9 mouse cellular contexts compared by ENCODE assay signal in the genomic region with DNA sequence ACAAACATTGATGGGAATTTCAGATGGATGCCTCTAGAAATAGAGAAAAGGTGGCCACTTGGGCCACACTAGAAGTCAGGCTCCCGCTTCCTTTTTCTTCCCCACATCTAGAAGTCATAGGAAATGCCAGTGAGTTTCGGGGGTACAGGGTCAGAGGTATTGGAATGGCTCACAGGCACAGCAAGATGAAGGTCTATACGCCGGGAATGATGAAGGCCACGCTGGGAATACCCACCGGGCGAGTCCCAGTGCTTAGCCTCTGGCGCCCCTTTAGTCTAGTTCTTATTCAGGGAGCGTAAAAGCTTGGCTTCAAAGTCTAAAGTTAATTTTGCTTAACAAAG. TPM values are rescaled to one million over a fixed set of nuclear protein-coding genes. Genes with fewer than 3 reads are reported as not detected.
DNase-seq lines count a peak whose midpoint lies in the region; ATAC-seq and TF ChIP-seq lines count a peak whose summit lies in the region.
"Had no signal": no experiment of that assay in that cellular context is flagged by ENCODE, and none has a peak within 500 bp of the region (broad histone marks: within the 10 kb centered on the region; RNA-seq: fewer than 3 reads in every experiment).

No protein-coding gene starts in this region.

- no peak for DNase-seq in liver, adult 2 months (ENCODE audit: extremely low read depth, low read depth, low spot score)
- no peak for DNase-seq in liver
- DNase-seq in adrenal gland, postnatal 14 days: no peak
- DNase-seq in urinary bladder, postnatal 25 days (ENCODE audit: low spot score): no peak
- DNase-seq in urinary bladder, adult 2 months (ENCODE audit: low spot score): no peak

- H3K27me3 ChIP-seq in liver, adult 2 months (ENCODE audit: control insufficient read depth, insufficient read depth, low read length): no peaks in the 10 kb centered on the region
- no peaks in the 10 kb centered on the region for H3K27me3 ChIP-seq in limb, embryonic 12.5 days
- H3K27me3 ChIP-seq in neural tube, embryonic 15.5 days (replicated peaks): no peaks in the 10 kb centered on the region

- no peak for TF ChIP-seq CTCF in liver, adult 2 months (IDR thresholded peaks at IDR 0.05; ENCODE audit: low read depth, low read length)
- no peak for TF ChIP-seq CTCF in embryonic fibroblast, embryonic 13.5 days (IDR thresholded peaks at IDR 0.05; ENCODE audit: borderline replicate concordance, insufficient read depth, low read length)

- H3K36me3 ChIP-seq in liver, adult 2 months (ENCODE audit: control insufficient read depth, insufficient read depth, low read length): no peaks in the 10 kb centered on the region
- H3K36me3 ChIP-seq in limb, embryonic 12.5 days: peaks cover 6% of the 10 kb centered on the region; the same call in 1 of the 2 replicates
- H3K36me3 ChIP-seq in neural tube, embryonic 15.5 days: 0 out of 2 replicates have a peak, but pooled peaks cover under 1% of the 10 kb centered on the region

- 0% methylated on average over 9 of the region's 9 CpGs for whole genome bisulfite sequencing in liver, adult 2 months
- under 1% methylated on average over 9 of the region's 9 CpGs for WGBS in limb, embryonic 12.5 days
- under 1% methylated on average over 9 of the region's 9 CpGs for WGBS in neural tube, embryonic 15.5 days

- H3K9ac ChIP-seq in liver, adult 2 months (ENCODE audit: low read depth, low read length): peak overlapping the region; percentile 80
- peak overlapping the region; percentile 85 for H3K9ac ChIP-seq in limb, embryonic 12.5 days (replicated peaks)
- H3K9ac ChIP-seq in neural tube, embryonic 15.5 days (replicated peaks): peak overlapping the region; percentile 91

- H3K4me3 ChIP-seq in liver, adult 2 months (ENCODE audit: insufficient read depth, low read depth, low read length): peak overlapping the region; percentile 63
- peak overlapping the region; percentile 71 for H3K4me3 ChIP-seq in embryonic fibroblast, embryonic 13.5 days (ENCODE audit: insufficient read depth, low read length)
- H3K4me3 ChIP-seq in limb, embryonic 12.5 days (replicated peaks): peak overlapping the region; percentile 55
- H3K4me3 ChIP-seq in neural tube, embryonic 15.5 days (replicated peaks): peak overlapping the region; percentile 62

- H3K4me2 ChIP-seq in limb, embryonic 12.5 days: peak overlapping the region; percentile 69
- peak overlapping the region; percentile 86 for H3K4me2 ChIP-seq in neural tube, embryonic 15.5 days

- H3K79me2 ChIP-seq in liver, adult 2 months (ENCODE audit: control insufficient read depth, insufficient read depth, low read length): peaks cover 3% of the 10 kb centered on the region; the same call in 1 of the 2 replicates

- TF ChIP-seq POLR2A in liver, adult 2 months (IDR thresholded peaks at IDR 0.05; ENCODE audit: extremely low read depth, insufficient read depth, low read length): no peak
- TF ChIP-seq POLR2A in embryonic fibroblast, embryonic 13.5 days (IDR thresholded peaks at IDR 0.05; ENCODE audit: low read depth, low read length): no peak

- H3K9me3 ChIP-seq in limb, embryonic 12.5 days: no peaks in the 10 kb centered on the region
- H3K9me3 ChIP-seq in neural tube, embryonic 15.5 days (replicated peaks): no peaks in the 10 kb centered on the region

- peaks cover 5% of the 10 kb centered on the region; the same call in 1 of the 2 replicates for H3K4me1 ChIP-seq in liver, adult 2 months (ENCODE audit: control insufficient read depth, insufficient read depth, low read length)
- H3K4me1 ChIP-seq in embryonic fibroblast, embryonic 13.5 days (ENCODE audit: control insufficient read depth, insufficient read depth, low read length): peaks cover 6% of the 10 kb centered on the region
- peaks cover 15% of the 10 kb centered on the region for H3K4me1 ChIP-seq in limb, embryonic 12.5 days (replicated peaks)
- peaks cover 20% of the 10 kb centered on the region for H3K4me1 ChIP-seq in neural tube, embryonic 15.5 days

- peak overlapping the region; percentile 95 for H3K27ac ChIP-seq in liver, adult 2 months (replicated peaks; ENCODE audit: insufficient read depth, low read depth, low read length)
- peak overlapping the region; percentile 91 for H3K27ac ChIP-seq in embryonic fibroblast, embryonic 13.5 days (ENCODE audit: insufficient read depth, low read length)
- H3K27ac ChIP-seq in limb, embryonic 12.5 days: peak overlapping the region; percentile 89
- H3K27ac ChIP-seq in neural tube, embryonic 15.5 days (replicated peaks): peak overlapping the region; percentile 99

- no peak; the same call in 1 of the 2 replicates for ATAC-seq in limb, embryonic 12.5 days (ENCODE audit: insufficient number of reproducible peaks, insufficient read depth, low FRiP score, low TSS enrichment, low read depth)
- ATAC-seq in neural tube, embryonic 15.5 days (ENCODE audit: low FRiP score): peak; percentile 63

RNA-seq across cellular contexts. Expression of a gene that starts 0.4 kb away (rescaled TPM):
- 9.1 and 11.8 TPM in 2 replicates for total RNA-seq in liver, adult 2 months (2014; rRNA removed)
- polyA plus RNA-seq in liver, adult 2 months (2012; rRNA removed): 12.7 and 20.3 TPM in 2 replicates
- polyA plus RNA-seq in embryonic fibroblast, embryonic 13.5 days (2011; ENCODE audit: insufficient read length, low read depth, missing spikeins): 10.2 and 14.2 TPM in 2 replicates
- polyA plus RNA-seq in limb, embryonic 12.5 days (2016; fragmentation: Nextera tagmentation; extraction: Ambion mirVana): 42.3 and 42.5 TPM in 2 replicates
- polyA plus RNA-seq in neural tube, embryonic 15.5 days (2015; fragmentation: Nextera tagmentation; extraction: Ambion mirVana): 17.4 and 20.7 TPM in 2 replicates
- 22.2 and 27.0 TPM in 2 replicates for total RNA-seq in adrenal gland, postnatal 14 days (2021)
- polyA plus RNA-seq in urinary bladder, adult 2 months (2012; rRNA removed): 27.9 and 31.7 TPM in 2 replicates

RNA-seq across cellular contexts. Expression of a gene that starts 4.2 kb away (rescaled TPM):
- total RNA-seq in liver, adult 2 months (2014; rRNA removed): not detected in 2 replicates
- polyA plus RNA-seq in liver, adult 2 months (2012; rRNA removed): not detected in 2 replicates
- 0.42 TPM in 1 of 2 replicates, not detected in the other for polyA plus RNA-seq in embryonic fibroblast, embryonic 13.5 days (2011; ENCODE audit: insufficient read length, low read depth, missing spikeins)
- 0.20 TPM in 2 replicates for polyA plus RNA-seq in limb, embryonic 12.5 days (2016; fragmentation: Nextera tagmentation; extraction: Ambion mirVana)
- 0.32 and 0.37 TPM in 2 replicates for polyA plus RNA-seq in neural tube, embryonic 15.5 days (2015; fragmentation: Nextera tagmentation; extraction: Ambion mirVana)
- 0.26 TPM in 1 of 2 replicates, not detected in the other for total RNA-seq in adrenal gland, postnatal 14 days (2021)
- 0.12 TPM in 1 of 2 replicates, not detected in the other for polyA plus RNA-seq in urinary bladder, adult 2 months (2012; rRNA removed)

RNA-seq across cellular contexts. Expression of a gene that starts 19.5 kb away (rescaled TPM):
- total RNA-seq in liver, adult 2 months (2014; rRNA removed): 89.5 and 107 TPM in 2 replicates
- 69.0 and 72.0 TPM in 2 replicates for polyA plus RNA-seq in liver, adult 2 months (2012; rRNA removed)
- polyA plus RNA-seq in embryonic fibroblast, embryonic 13.5 days (2011; ENCODE audit: insufficient read length, low read depth, missing spikeins): 121 and 145 TPM in 2 replicates
- polyA plus RNA-seq in limb, embryonic 12.5 days (2016; fragmentation: Nextera tagmentation; extraction: Ambion mirVana): 351 and 359 TPM in 2 replicates
- 201 and 221 TPM in 2 replicates for polyA plus RNA-seq in neural tube, embryonic 15.5 days (2015; fragmentation: Nextera tagmentation; extraction: Ambion mirVana)
- 150 and 152 TPM in 2 replicates for total RNA-seq in adrenal gland, postnatal 14 days (2021)
- 118 and 124 TPM in 2 replicates for polyA plus RNA-seq in urinary bladder, adult 2 months (2012; rRNA removed)

RNA-seq across cellular contexts. Expression of a gene that starts 32.4 kb away (rescaled TPM):
- total RNA-seq in liver, adult 2 months (2014; rRNA removed): 17.0 and 17.6 TPM in 2 replicates
- 26.3 and 46.6 TPM in 2 replicates for polyA plus RNA-seq in liver, adult 2 months (2012; rRNA removed)
- 34.5 and 35.0 TPM in 2 replicates for polyA plus RNA-seq in embryonic fibroblast, embryonic 13.5 days (2011; ENCODE audit: insufficient read length, low read depth, missing spikeins)
- polyA plus RNA-seq in limb, embryonic 12.5 days (2016; fragmentation: Nextera tagmentation; extraction: Ambion mirVana): 17.1 and 17.6 TPM in 2 replicates
- polyA plus RNA-seq in neural tube, embryonic 15.5 days (2015; fragmentation: Nextera tagmentation; extraction: Ambion mirVana): 18.9 and 24.5 TPM in 2 replicates
- total RNA-seq in adrenal gland, postnatal 14 days (2021): 22.0 and 25.3 TPM in 2 replicates
- 33.0 and 39.1 TPM in 2 replicates for polyA plus RNA-seq in urinary bladder, adult 2 months (2012; rRNA removed)

RNA-seq across cellular contexts. Expression of a gene that starts 34.3 kb away (rescaled TPM):
- total RNA-seq in liver, adult 2 months (2014; rRNA removed): 1,199 and 1,422 TPM in 2 replicates
- 2,021 and 2,079 TPM in 2 replicates for polyA plus RNA-seq in liver, adult 2 months (2012; rRNA removed)
- polyA plus RNA-seq in embryonic fibroblast, embryonic 13.5 days (2011; ENCODE audit: insufficient read length, low read depth, missing spikeins): not detected in 2 replicates
- polyA plus RNA-seq in limb, embryonic 12.5 days (2016; fragmentation: Nextera tagmentation; extraction: Ambion mirVana): not detected in 2 replicates
- 0.19 TPM in 1 of 2 replicates, not detected in the other for polyA plus RNA-seq in neural tube, embryonic 15.5 days (2015; fragmentation: Nextera tagmentation; extraction: Ambion mirVana)
- total RNA-seq in adrenal gland, postnatal 14 days (2021): 10.4 and 138 TPM in 2 replicates
- 0.25 TPM in 2 replicates for polyA plus RNA-seq in urinary bladder, adult 2 months (2012; rRNA removed)
- polyA plus RNA-seq: brain, embryonic 14.5 days had no signal
